Mouse (Mus musculus): ENCODE results near the gene Fkbp2. TPM values are rescaled to one million over a fixed set of nuclear protein-coding genes. Genes with fewer than 3 reads are reported as not detected.

Fkbp2 gene
- polyA plus RNA-seq, 1 experiment from 2014 or later: 120 TPM

DNA sequence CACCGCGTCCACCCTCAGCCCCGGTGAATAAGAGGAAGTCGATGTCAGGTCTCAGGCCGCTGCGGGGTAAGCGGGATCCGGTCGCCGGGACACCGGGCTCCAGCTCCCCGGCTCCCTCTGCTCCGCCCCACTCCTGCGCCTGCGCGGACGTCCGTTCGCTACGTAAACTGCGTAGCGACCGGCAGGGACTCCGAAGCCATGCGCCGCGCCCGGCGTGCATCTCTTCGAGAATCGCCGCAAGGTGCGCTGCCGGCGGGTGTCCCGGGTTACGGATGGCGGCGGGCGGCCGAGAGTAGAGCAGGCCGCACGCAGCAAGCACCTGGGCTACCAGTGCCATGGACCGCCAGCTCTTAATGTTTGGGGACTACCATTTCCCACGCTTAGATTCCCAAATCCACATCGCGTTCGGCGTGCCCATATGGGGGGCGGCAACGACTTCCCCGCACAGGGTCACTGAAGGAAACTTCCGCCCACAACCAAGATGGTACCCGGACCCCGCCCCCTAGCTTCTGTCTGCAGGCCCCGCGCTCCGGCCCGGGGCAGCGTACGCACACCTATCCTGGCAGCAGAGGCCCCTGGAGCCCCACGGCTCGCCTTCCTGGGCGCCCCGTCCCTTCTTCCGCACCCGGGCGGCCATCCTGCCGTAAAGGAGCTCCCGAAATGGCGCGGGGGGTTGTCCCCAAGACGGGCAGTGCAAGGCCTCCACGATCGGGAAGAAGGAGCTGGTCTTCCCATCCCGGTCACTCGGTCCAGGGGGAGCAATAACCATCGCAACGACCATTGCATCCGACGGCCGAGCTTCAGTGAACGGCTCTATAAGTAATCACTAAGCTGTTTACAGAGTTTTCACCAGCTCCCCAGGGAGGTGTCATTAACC, 38.7 kb downstream of the Fkbp2 start, which contains the start of gene Bad:
Gene Bad (plus strand): TSS at position 490 of the 877 bp plus-strand sequence.
- peak within 1 kb of the TSS; percentile 91 for H3K9ac ChIP-seq
- H3K4me2 ChIP-seq: peak within 1 kb of the TSS; percentile 99
- H3K27me3 ChIP-seq: peaks cover 7% of the 10 kb centered on the region; the same call in 1 of the 2 replicates
- no peaks in the 10 kb centered on the region for H3K9me3 ChIP-seq
- H3K4me3 ChIP-seq: peak within 1 kb of the TSS; percentile 70
- H3K36me3 ChIP-seq: peaks cover 10% of the 10 kb centered on the region
- H3K27ac ChIP-seq (replicated peaks): peak within 1 kb of the TSS; percentile 96
- WGBS: under 1% methylated on average over 83 of the region's 83 CpGs
- peak; percentile 88 for ATAC-seq (ENCODE audit: low read depth)
- peaks cover 44% of the 10 kb centered on the region for H3K4me1 ChIP-seq (replicated peaks)

DNA sequence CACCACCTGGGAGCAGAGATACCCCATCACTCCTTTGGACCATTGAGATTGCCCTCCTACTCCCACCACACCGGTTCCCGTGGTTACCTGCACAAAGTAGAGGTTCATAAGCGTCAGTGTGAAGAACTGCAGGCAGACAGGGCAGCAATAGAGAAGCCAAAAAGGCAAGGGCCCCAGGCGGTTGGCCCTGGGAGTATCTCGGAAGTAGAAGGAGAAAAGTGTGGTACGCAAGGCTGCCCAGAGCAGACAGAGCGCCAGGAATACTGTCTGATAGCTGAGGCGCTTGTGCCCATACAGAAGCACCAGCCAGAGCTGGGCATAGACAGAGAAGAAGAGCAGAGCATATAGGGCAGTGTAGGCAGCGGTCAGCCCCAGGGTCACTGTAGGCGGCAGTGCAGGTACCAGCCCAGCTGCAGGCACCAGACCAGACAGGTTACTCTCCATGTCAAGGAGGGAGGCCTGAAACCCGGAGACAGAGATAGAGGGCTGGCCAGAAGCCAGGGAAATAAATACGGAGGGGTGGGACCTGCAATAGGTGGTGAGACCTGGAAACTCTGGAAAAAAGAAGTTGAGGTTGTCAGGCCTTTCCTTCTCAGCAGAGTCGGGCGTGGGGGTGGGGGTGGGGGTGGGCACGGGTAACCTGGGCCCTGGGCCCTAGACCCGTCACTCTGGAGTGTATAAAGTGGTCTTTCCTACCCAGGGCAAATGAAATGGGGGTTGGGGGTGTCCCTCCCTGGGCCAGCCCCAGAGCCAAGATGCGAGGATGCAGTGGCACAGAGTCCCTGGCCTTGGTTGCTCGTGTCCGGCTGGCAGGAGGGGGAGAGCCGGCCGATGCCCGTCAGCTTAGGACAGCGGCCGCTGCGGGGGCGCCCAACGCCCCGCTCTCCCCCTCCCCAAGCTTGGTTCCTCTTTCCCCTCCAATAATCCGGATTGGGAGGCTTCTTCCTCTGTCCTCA, 39.6 kb downstream of the Fkbp2 start:
- Histone ChIP-seq H3K4me3 (peak overlapping the region; percentile 70), H3K27me3 (peaks cover 15% of the 10 kb centered on the region), H3K36me3 (peaks cover 4% of the 10 kb centered on the region), H3K27ac (replicated peaks) (peak overlapping the region; percentile 78), H3K4me2 (peak overlapping the region; percentile 99), H3K4me1 (replicated peaks) (peaks cover 44% of the 10 kb centered on the region), H3K9me3 (no peaks in the 10 kb centered on the region), H3K9ac (peak overlapping the region; percentile 91)
- ATAC-seq (ENCODE audit: low read depth): peak; percentile 36
- WGBS: 23% methylated on average over 24 of the region's 29 CpGs

DNA sequence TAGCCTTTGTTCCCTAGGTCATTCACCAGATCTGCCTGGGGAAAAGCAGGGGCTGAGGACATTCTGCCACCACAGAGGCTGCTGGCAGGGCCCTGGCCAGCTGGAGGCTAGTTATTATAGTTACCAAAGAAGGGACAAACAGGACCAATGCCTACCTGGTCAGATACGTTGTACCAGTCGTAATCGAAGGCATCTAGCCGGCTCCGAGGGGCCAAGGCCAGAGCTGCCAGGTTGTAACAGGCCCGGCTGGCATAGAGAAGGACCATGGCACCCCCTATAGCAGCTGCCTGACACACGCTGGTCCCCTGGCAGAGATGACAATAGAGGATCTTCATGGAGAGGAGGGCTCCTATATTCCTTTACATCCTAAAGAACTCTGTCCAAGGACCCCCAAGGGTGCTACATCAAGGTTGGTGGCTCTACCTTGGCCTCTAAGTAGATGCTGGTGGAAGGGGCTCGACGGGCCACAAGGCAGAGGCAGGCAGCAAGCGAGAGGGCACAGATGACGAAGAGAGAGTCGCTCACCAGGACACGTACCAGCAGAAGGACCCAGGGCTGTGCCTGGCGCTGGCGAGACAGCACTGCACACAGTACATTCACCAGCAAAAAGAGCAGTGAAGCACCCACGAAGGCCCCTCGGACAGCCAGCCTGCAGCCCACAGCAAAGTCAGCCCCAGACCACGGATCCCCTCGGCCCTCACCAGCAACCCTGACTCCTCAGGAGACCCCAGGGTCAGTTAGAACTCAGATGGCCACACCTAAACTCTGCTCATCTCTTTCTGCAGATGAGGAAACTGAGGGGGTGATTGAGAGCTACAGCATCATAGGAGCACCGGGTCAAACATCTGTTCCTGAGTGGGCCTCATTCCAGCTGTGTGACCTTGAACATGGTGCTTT, 40.9 kb downstream of the Fkbp2 start:
- Histone ChIP-seq H3K4me2 (peak overlapping the region; percentile 99), H3K4me1 (replicated peaks) (peaks cover 47% of the 10 kb centered on the region), H3K4me3 (peak overlapping the region; percentile 70), H3K27me3 (peaks cover 29% of the 10 kb centered on the region), H3K9ac (peak overlapping the region; percentile 91), H3K36me3 (no peaks in the 10 kb centered on the region; the same call in 1 of the 2 replicates), H3K27ac (replicated peaks) (no peak overlapping the region), H3K9me3 (no peaks in the 10 kb centered on the region)
- WGBS: 88% methylated on average over 20 of the region's 20 CpGs
- no peak for ATAC-seq (ENCODE audit: low read depth)

DNA sequence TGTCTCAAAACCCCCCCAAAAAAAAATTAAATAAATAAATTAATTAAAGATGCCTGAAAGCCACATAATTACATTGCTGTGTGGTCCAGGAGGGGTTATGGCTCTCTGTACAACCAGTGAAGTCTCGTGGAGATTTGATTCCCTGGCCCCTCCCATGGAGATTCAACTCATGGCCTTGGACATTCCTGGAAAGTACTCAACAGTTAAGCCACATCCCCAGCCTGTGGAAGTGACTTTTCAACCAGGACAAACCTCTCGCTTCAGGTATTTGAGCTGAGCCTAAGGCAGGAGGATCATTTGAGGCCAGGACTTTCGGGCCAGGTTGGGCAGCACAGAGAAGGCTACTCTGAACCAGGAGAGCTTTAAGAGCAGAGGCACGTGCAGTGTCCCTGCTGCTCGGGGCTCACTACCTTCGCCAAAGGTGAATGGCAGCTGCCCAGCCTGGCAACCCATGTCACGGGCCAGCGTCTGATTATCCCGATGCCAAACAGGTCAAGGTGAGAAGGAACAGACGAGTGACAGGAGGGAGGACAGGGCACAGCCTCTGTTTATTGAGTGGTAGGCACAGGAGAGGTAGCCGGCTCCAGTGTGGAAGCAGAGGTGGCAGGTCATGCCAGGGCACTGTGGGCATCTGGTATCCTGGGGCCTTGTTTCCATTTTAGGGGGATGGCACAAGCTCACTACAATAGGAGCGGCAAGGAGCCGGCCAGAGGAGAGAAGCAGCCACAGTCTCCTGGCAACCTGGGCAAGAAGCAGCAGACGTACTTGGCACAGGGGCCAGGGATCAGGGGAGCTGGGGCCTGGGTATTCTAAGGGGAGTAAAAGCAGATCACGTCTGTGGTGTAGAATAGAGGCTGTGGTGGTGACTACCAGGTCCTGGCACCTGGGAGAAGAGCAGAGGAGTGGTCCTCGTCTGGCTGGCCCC, 42.5 kb downstream of the Fkbp2 start:
- ATAC-seq (ENCODE audit: low read depth): no peak
- Histone ChIP-seq H3K9me3 (no peaks in the 10 kb centered on the region), H3K36me3 (no peaks in the 10 kb centered on the region; the same call in 1 of the 2 replicates), H3K4me2 (0 out of 2 replicates have a peak overlapping the region, but pooled peaks have one; percentile 4), H3K9ac (peak overlapping the region; percentile 47), H3K27ac (replicated peaks) (no peak overlapping the region), H3K4me1 (replicated peaks) (peaks cover 54% of the 10 kb centered on the region), H3K27me3 (peaks cover 44% of the 10 kb centered on the region), H3K4me3 (no peak overlapping the region)
- WGBS: 81% methylated on average over 16 of the region's 16 CpGs

DNA sequence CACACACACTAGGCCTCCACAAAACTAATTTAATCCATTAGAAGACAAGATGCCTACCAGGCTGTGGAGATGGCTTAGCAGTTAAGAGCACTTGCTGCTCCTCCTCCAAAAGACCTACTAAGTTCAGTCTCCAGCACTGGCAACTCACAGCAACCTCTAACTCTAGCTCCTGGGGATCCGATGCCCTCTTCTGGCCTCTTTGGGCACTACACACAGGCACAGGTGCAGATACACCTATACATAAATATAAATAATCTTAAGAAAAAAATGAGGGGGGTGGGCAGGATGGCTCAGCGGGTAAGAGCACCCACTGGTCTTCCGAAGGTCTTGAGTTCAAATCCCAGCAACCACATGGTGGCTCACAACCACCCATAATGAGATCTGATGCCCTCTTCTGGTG, 44.0 kb downstream of the Fkbp2 start:
- H3K36me3 ChIP-seq: no peaks in the 10 kb centered on the region; the same call in 1 of the 2 replicates
- H3K27me3 ChIP-seq: peaks cover 59% of the 10 kb centered on the region
- no peaks in the 10 kb centered on the region for H3K9me3 ChIP-seq
- 27% methylated on average over 3 of the region's 3 CpGs for WGBS
- H3K4me1 ChIP-seq (replicated peaks): peaks cover 50% of the 10 kb centered on the region
- ATAC-seq (ENCODE audit: low read depth): no peak
- no peak overlapping the region for H3K9ac ChIP-seq
- H3K4me3 ChIP-seq: no peak overlapping the region
- H3K4me2 ChIP-seq: no peak overlapping the region
- no peak overlapping the region for H3K27ac ChIP-seq (replicated peaks)

DNA sequence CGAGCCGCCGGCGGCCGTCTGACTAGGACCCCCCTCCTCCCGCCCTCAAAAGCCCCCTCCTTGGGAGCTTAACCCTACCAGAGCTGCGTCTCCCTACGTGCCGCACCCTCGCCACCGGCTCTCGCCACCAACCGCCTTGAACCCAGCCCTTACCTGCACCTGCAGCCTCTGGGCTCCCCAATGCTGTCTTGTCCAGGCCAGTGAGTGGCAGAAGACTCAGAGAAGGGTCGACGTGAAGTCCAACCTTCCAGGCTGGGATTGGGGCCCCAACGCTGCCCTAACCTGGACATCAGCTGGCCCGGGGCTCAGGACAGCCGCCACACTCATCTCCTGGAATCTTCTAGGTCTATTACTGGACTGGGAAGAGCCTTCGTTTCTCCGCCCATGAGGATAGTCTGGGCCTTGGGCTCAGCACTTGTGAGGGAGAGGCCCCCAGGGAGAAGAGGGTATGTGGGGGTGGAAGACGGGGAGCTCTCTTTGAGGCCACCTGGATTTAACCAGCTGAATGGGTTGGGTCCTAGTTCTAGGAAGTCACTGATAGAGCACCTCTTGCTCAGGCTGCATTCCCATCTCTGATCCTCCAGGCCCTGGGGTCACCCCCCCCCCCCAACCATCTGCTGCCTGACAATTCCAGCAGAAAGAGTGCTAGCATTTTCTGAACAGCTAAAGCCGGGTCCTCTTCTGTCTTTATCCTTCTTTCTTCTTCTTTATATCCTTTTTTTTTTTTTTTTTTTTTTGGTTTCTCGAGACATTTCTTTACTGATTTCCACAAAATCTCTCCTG, 45.9 kb downstream of the Fkbp2 start, which contains the start of gene Kcnk4:
Gene Kcnk4 (minus strand): TSS at position 321 of the 783 bp plus-strand sequence.
- no peak within 1 kb of the TSS for H3K27ac ChIP-seq (replicated peaks)
- H3K4me3 ChIP-seq: peak within 1 kb of the TSS; percentile 42
- H3K27me3 ChIP-seq: peaks cover 74% of the 10 kb centered on the region
- H3K4me2 ChIP-seq: peak within 1 kb of the TSS; percentile 69
- no peak for ATAC-seq (ENCODE audit: low read depth)
- 11% methylated on average over 23 of the region's 23 CpGs for WGBS
- peaks cover 33% of the 10 kb centered on the region for H3K4me1 ChIP-seq (replicated peaks)
- peak within 1 kb of the TSS; percentile 75 for H3K9ac ChIP-seq
- no peaks in the 10 kb centered on the region; the same call in 1 of the 2 replicates for H3K36me3 ChIP-seq
- H3K9me3 ChIP-seq: no peaks in the 10 kb centered on the region

DNA sequence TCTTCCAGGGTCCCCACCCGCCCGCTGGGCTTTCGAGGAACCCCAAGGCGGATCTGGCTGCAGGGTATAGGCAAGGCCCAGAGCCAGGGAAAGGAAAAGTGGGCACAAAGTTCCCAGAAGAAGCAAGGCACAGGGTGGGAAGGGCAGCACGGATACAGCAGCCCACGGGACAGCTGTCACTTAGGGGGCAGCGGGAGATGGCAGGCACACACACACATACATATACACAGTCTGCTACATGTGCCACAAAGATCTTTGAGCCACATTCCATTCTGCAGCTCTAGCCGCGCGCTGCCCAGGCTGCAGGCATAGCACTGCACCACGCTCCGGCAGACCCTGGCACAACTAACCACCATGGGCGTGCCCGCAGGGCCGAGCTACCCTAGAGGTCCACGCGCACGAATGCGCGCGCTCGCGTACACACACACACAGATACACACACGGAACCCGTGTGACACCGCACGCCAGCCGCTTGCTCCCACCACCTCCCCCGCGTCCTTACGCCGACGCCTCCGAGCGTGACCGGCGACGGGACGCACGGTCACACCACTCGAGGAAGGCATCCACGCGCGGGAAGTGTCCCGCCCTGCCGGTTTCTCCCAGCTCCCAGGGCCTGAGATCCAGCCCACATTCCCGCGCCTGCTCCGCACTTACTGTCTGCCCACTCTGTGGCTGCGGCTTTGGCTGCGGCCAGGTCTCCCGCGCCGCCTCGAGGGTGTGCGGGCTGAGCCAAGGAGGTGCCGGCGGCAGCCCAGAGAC, 46.7 kb downstream of the Fkbp2 start:
- WGBS: 3% methylated on average over 58 of the region's 58 CpGs
- no peaks in the 10 kb centered on the region for H3K9me3 ChIP-seq
- H3K4me1 ChIP-seq (replicated peaks): peaks cover 25% of the 10 kb centered on the region
- peaks cover 81% of the 10 kb centered on the region for H3K27me3 ChIP-seq
- ATAC-seq (ENCODE audit: low read depth): peak; percentile 72
- peak overlapping the region; percentile 69 for H3K4me2 ChIP-seq
- H3K9ac ChIP-seq: peak overlapping the region; percentile 75
- no peak overlapping the region for H3K27ac ChIP-seq (replicated peaks)
- no peaks in the 10 kb centered on the region; the same call in 1 of the 2 replicates for H3K36me3 ChIP-seq
- H3K4me3 ChIP-seq: peak overlapping the region; percentile 42

DNA sequence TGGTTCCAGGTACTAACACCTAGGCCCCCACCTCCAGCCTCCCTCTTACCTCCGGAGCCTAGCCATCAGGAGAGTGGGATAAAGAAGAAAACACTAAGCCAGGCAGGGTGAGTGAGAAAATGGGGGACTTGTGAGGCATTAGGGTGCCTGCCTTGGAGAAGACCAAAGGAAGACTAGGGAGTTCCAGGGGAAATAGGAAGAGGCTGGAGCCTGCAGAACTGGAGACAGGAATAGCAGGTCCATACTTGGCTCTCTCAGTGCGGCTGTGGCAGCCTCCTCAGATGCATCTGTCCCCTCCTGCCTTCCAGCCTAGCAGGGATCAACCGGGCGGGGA, 47.2 kb downstream of the Fkbp2 start:
- peak overlapping the region; percentile 75 for H3K9ac ChIP-seq

DNA sequence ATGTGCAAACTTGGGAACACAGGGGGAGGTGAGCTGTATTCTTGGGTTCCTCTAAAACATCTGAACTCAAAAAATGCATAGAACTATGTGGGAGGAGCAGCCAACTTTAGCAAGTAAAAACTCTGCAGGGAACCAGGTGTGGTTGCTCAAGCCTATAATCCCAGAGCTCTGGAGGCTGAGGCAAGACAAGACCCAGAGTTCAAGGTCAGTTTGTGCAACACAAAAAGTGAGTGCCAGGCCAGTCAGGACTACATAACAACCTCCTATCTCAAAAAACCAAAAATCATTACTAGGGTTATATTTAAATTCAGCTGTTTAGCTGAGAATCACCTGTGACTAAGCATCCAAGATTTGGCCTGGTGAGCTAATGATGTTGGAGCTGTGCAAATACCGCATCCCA, 48.3 kb downstream of the Fkbp2 start:
- no peak overlapping the region for H3K27ac ChIP-seq (replicated peaks)
- H3K4me3 ChIP-seq: no peak overlapping the region
- H3K4me1 ChIP-seq (replicated peaks): peaks cover 19% of the 10 kb centered on the region
- H3K9me3 ChIP-seq: no peaks in the 10 kb centered on the region
- WGBS: 38% methylated on average over 1 of the region's 1 CpGs
- peaks cover 94% of the 10 kb centered on the region for H3K27me3 ChIP-seq
- no peaks in the 10 kb centered on the region for H3K36me3 ChIP-seq
- no peak for ATAC-seq (ENCODE audit: low read depth)
- H3K4me2 ChIP-seq: no peak overlapping the region
- H3K9ac ChIP-seq: no peak overlapping the region

More for the DNA sequence above, 47.2 kb downstream of the Fkbp2 start:
- no peak overlapping the region for H3K27ac ChIP-seq (replicated peaks)
- peak overlapping the region; percentile 42; the same call in 1 of the 2 replicates for H3K4me3 ChIP-seq
- 19% methylated on average over 4 of the region's 4 CpGs for WGBS
- H3K4me1 ChIP-seq (replicated peaks): peaks cover 19% of the 10 kb centered on the region
- ATAC-seq (ENCODE audit: low read depth): no peak
- no peaks in the 10 kb centered on the region for H3K9me3 ChIP-seq
- H3K36me3 ChIP-seq: no peaks in the 10 kb centered on the region
- peak overlapping the region; percentile 69 for H3K4me2 ChIP-seq
- H3K27me3 ChIP-seq: peaks cover 87% of the 10 kb centered on the region
